Mouse (Mus musculus) left cerebral cortex, adult 8-10 months (tissue): ENCODE results near the gene Olfr53. TPM values are rescaled to one million over a fixed set of nuclear protein-coding genes. Genes with fewer than 3 reads are reported as not detected.
"Not testable (repeated sequence)": the region's sequence is repeated elsewhere in the genome, so short reads cannot be mapped to it uniquely, and the experiment has no call there.

Experiments used
- DNase-seq, 2 experiments: peaks; one replicate each; pipeline ENCODE4 v3.0.0; 2022; ENCODE audit warnings: low spot score in 2 of 2
- total RNA-seq, 4 experiments: library from RNA; stranded (reverse); gene quantifications; 2 replicates each; pipeline ENCODE4 v1.2.4; 2022

Olfr53 gene
- not detected for total RNA-seq

DNA sequence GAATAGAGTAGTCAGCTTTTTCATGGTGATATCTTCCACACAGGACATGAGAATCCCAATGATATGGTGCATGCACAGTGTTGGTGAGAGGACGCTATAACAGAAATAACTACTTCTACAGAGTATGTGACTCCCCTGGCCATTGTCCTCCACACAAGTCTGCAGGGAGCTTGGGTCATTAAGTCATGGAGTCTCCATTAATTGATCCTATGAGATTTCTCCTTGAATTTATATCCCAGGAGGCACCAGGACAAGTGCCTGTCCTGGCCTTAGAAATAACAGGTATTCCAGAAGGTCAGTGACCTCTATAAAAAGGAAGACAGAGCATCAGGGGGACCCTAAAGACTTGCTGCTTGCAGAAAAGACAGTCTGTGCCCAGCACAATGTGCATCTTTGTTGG, at the start of gene Olfr53:
Gene Olfr53, plus strand, starts transcription at position 301 of the 400 bp plus-strand sequence.
- no peak for DNase-seq

DNA sequence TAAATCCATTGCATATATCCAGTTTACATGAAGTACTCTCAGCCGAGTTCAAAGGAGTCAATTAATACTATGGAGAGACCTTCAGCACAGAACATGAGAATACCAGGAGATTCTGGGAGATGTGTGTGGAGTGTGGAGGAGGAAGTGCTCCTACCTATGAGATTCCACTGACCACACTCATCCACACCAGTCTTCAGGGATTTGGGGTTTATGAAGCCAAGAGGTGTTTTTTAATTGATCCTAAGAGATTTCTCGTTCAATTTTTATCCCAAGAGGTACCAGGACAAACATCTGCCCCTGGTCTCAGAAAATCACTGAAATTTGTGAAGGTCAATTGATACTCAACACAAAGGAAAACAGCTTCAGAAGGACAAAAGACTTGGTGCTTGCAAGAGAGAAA, 45.3 kb upstream of the Olfr53 start, which contains the start of gene Olfr46:
Gene Olfr46, plus strand, starts transcription at position 301 of the 400 bp plus-strand sequence.
- DNase-seq, result not testable (repeated sequence)

DNA sequence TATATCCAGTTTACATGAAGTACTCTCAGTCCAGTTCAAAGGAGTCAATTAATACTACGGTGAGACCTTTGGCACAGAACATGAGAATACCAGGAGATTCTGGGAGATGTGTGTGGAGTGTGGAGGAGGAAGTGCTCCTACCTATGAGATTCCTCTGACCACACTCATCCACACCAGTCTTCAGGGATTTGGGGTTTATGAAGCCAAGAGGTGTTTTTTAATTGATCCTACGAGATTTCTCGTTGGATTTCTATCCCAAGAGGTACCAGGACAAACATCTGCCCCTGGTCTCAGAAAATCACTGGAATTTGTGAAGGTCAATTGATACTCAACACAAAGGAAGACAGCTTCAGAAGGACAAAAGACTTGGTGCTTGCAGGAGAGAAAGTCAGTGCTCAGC, 17.6 kb upstream of the Olfr53 start, which contains the start of gene Olfr61:
Gene Olfr61, plus strand, starts transcription at position 301 of the 400 bp plus-strand sequence.
- not testable (repeated sequence) for DNase-seq

DNA sequence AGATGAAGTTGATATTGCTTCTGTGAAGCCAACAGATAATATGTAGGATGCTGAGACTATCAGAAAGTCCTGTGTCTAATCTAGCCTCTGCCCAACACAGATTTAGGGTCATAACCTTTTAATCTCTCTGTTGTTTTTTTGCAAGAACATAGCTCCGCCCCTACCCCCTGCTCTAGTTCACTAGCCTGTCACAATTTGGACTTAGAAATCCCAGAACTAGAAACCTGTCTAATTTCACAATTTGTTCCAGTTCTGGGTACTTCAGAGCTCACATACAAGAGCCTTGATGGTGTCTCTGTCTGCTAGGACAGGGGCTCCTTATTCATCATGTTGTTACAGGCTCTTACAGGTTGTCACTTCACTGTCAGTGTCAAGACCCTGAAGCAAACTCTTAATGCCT, 15.7 kb upstream of the Olfr53 start:
- DNase-seq, result no peak

DNA sequence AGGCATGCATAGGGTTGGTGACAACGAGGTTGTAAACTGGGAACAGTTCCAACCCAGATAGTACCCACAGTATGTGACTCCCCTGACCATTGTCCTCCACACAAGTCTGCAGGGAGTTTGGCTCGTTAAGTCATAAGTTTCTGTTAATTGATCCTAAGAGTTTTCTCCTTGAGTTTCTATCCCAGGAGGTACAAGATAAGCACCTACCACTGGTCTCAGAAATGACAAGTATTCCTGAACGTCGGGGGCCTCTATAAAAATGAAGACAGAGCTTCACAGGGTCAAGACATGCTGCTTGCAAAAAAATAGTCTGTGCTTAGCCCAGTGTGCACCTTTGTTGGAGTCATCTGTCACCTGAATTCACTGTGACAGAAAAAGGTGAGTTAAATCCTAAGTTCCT, 13.4 kb downstream of the Olfr53 start, which contains the start of gene Olfr539:
Gene Olfr539, plus strand, starts transcription at position 301 of the 400 bp plus-strand sequence.
- DNase-seq, result no peak

DNA sequence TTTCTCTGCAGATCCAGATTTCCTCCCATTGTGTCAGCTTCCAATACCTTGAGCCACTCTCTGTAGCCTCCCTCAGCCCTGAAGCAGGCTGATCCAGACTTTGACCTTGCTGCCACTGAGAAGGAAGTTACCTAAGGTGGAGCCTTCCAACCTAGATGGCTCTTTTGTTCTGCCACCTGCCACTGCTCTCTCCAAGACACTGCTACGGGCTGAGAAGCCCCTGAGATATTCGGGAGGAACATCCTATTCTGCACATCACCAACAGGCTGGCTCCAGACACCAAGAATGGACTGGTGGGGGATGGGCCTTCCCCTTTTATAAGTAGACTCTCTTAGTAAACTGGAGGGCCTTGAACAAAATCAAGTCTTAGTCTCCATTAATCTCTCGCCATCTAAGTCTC, 24.4 kb downstream of the Olfr53 start:
- DNase-seq, result not testable (repeated sequence)

DNA sequence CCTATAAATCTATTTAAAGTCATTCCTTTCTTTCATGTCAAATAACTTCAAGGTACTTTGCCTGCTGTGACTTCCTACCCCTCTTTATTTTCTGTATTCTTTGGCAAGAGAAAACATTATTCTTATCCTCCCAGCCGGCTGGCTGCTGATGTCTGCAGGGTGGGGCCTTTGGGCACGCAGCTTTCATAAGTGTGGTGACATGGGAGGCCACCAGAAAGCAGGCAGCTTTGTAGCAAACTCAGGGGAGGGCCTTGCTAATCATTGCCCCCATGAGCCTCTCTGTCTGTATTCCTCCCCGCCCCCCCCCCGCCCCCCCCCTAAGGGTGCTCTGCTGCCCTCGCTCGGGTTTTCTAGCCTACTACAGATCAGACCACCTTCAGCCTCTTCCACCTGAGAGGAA, 29.6 kb downstream of the Olfr53 start:
- no peak for DNase-seq

DNA sequence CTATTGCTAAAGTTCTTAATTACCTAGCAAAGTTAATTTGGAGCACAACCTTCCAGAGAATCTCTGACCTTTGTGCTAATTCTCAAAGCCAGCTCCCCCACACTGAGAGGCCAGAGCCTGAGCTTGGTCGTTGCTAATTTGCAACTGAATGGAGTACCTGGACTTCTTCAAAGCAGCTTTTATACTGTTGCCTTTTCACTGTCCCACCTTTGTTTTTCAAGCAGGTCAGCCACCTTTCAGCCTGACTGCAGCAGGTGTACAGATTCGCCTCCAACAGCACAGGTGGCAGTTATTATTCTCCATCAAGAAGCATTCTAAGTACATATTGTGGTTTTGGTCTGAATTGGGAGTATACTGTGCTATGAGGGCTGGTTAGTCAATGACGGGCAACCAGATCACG, 33.3 kb downstream of the Olfr53 start:
- DNase-seq, result not testable (repeated sequence)

DNA sequence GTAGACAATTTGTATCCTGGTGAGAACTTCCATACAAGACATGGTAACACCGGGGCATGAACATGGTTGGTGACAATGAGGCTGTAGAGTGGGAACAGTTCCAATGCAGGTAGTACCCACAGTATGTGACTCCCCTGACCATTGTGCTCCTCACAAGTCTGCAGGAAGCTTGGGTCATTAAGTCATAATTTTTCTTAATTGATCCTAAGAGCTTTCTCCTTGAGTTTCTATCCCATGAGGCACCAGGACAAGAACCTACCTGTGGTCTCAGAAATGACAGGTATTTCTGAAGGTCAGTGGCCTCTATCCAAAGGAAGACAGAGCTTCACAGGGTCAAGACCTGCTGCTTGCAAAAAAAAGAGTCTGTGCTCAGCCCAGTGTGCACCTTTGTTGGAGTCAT, 35.4 kb downstream of the Olfr53 start, which contains the start of gene Olfr45:
Gene Olfr45, plus strand, starts transcription at position 301 of the 400 bp plus-strand sequence.
- no peak for DNase-seq

DNA sequence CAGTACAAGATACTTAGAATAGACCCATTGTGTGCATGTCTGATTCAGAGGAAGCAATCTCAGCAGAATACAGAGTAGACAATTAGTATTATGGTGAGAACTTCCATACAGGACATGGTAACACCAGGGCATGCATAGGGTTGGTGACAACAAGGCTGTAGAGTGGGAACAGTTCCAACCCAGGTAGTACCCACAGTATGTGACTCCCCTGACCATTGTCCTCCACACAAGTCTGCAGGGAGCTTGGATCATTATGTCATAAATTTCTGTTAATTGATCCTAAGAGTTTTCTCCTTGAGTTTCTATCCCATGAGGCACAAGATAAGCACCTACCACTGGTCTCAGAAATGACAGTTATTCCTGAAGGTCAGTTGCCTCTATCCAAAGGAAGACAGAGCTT, 50.7 kb downstream of the Olfr53 start, which contains the start of gene Olfr541:
Gene Olfr541, plus strand, starts transcription at position 301 of the 400 bp plus-strand sequence.
- DNase-seq, result no peak

Other genes with a start within 250 kb of the Olfr53 start
- not detected for gene Olfr531, start 243.5 kb upstream of the Olfr53 start, total RNA-seq
- gene Olfr532, start 224.8 kb upstream of the Olfr53 start, total RNA-seq, result not detected
- gene Olfr533, start 183.1 kb upstream of the Olfr53 start, total RNA-seq, result not detected
- gene Olfr535, start 162.2 kb upstream of the Olfr53 start, total RNA-seq, result not detected
- gene Olfr536, start 139.1 kb upstream of the Olfr53 start, total RNA-seq, result not detected
- gene Olfr538, start 78.6 kb upstream of the Olfr53 start, total RNA-seq, result not detected
- under 1 TPM in 2 of 4 experiments, not detected in 2; 0.07 to 0.08 TPM for gene Olfr46, start 45.2 kb upstream of the Olfr53 start, total RNA-seq
- gene Olfr61, start 17.5 kb upstream of the Olfr53 start, total RNA-seq, result not detected
- gene Olfr539, start 13.5 kb downstream of the Olfr53 start, total RNA-seq, result under 1 TPM; 0.04 to 0.09 (median 0.07) TPM
- not detected for gene Olfr45, start 35.5 kb downstream of the Olfr53 start, total RNA-seq
- not detected for gene Olfr541, start 50.8 kb downstream of the Olfr53 start, total RNA-seq
- under 1 TPM in 1 of 4 experiments, not detected in 3; 0.36 TPM for gene Cyp2e1, start 117.3 kb downstream of the Olfr53 start, total RNA-seq
- under 1 TPM in 3 of 4 experiments, not detected in 1; 0.40 to 0.91 (median 0.46) TPM for gene Syce1, start 141.4 kb downstream of the Olfr53 start, total RNA-seq
- gene Zfp941, start 175.7 kb downstream of the Olfr53 start, total RNA-seq, result 10 to 100 TPM; 29.5 to 33.1 (median 29.7) TPM
- 10 to 100 TPM in 1 of 4 experiments, 1 to 10 TPM in 3; 6.2 to 13.1 (median 8.4) TPM for gene Urah, start 188.6 kb downstream of the Olfr53 start, total RNA-seq
- gene Scgb1c1, start 199.1 kb downstream of the Olfr53 start, total RNA-seq, result not detected
- under 1 TPM in 1 of 4 experiments, not detected in 3; 0.36 TPM for gene Odf3, start 201.4 kb downstream of the Olfr53 start, total RNA-seq
- 1 to 10 TPM; 1.0 to 2.9 (median 2.5) TPM for gene Gm45785, start 209.9 kb downstream of the Olfr53 start, total RNA-seq
- 10 to 100 TPM; 60.1 to 70.0 (median 64.9) TPM for gene Ric8a, start 210.5 kb downstream of the Olfr53 start, total RNA-seq
- gene Bet1l, start 211.1 kb downstream of the Olfr53 start, total RNA-seq, result 10 to 100 TPM; 20.7 to 26.7 (median 23.2) TPM
- 100 to 1,000 TPM; 105 to 117 (median 109) TPM for gene Psmd13, start 235.5 kb downstream of the Olfr53 start, total RNA-seq
- gene Sirt3, start 235.9 kb downstream of the Olfr53 start, total RNA-seq, result 10 to 100 TPM; 62.4 to 79.7 (median 73.7) TPM